Mouse (Mus musculus) lung, adult 2 months (tissue): ENCODE data around the gene Adm2.

ENCODE experiments used
- CTCF ChIP-seq: fragments of 200-500 bp; IDR thresholded peaks from 2 replicates; pipeline ENCODE4 v1.5.1; 2011; ENCODE audit warnings: mild to moderate bottlenecking, low read length, control low read depth; ENCODE audit not compliant: insufficient read depth
- POLR2A ChIP-seq: fragments of 200-500 bp; IDR thresholded peaks from 2 replicates; pipeline ENCODE4 v1.6.1; 2011; ENCODE audit warnings: low read depth, mild to moderate bottlenecking, control low read depth, low read length, borderline replicate concordance; ENCODE audit errors: extremely low read depth

DNA sequence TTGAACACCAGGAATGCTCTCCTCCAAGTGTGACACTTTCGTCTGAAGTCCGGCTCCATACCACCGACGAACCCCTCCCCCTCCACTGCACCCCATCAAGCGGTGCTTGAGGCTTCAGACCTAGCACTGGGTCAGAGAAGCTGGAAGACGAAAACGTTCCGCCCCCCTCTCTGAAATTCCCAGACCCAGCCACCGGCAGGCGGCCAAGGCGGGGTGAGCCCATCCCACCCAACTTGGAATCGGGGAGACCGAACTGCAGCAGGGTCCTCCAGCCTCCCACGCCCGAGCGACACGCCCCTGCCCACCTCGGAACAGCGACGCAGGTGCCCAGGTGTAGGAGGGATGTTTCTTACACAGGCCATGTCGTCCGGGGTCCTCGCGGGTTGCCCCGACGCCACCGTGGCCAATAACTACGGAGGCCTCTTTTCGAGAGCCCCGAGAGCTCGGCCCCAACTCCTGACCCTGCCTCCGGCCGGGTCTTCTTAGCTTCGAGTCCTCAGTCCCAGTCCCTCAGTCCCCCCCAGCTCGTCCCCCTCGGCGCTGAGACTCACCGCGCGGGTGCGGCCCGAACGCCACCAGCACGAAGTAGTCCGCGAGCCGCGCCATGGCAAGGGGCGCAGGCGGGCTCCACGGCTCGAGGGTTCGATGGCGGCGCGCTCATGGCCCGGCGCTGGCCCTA, 7.9 kb upstream of the Adm2 start:
- TF ChIP-seq CTCF (no peak), POLR2A (no peak)
